In the genomic region with DNA sequence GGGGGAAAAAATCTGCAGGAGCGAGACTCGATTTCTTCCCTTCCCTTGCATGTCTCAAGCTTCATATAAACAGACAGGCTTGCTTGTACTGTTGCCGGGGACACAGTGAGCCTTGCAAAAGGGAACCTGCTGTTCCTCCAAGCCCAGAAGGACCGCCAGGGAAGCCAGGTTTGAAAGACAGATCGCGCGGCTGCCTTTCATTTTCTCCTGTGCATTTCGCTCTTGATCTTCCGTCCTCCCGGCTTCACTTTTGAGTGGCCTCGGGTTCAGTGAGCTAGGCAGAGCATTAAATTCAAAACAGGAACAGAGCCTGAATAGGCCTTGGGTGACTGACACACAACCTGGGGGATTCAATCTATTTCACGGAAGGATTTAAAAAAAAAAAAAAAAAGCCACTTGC, we compare ENCODE assay signal across 9 mouse cellular contexts.
DNase-seq lines count a peak whose midpoint lies in the region; ATAC-seq lines count a peak whose summit lies in the region.
"Had no signal": no experiment of that assay in that cellular context is flagged by ENCODE, and none has a peak within 500 bp of the region (broad histone marks: within the 10 kb centered on the region; RNA-seq: fewer than 3 reads in every experiment).

No protein-coding gene starts in this region.

- 47% methylated on average over 12 of the region's 12 CpGs for WGBS in hindbrain, embryonic 10.5 days
- WGBS in heart, embryonic 12.5 days = 72% methylated on average over 12 of the region's 12 CpGs

- no peaks in the 10 kb centered on the region for H3K9me3 ChIP-seq in hindbrain, embryonic 10.5 days
- no peaks in the 10 kb centered on the region for H3K9me3 ChIP-seq in heart, embryonic 12.5 days (replicated peaks)

- no peak overlapping the region for H3K27ac ChIP-seq in hindbrain, embryonic 10.5 days
- no peak overlapping the region for H3K27ac ChIP-seq in heart, embryonic 12.5 days (ENCODE audit: poor library complexity, severe bottlenecking)

- DNase-seq in embryo, embryonic 10 days (ENCODE audit: low spot score) = peak; percentile 10
- DNase-seq in embryo, embryonic 9.5 days (ENCODE audit: extremely low spot score) = no peak
- DNase-seq in cerebellum, adult 9-10 months = peak; percentile 82
- DNase-seq in hindbrain, embryonic 10.5 days (ENCODE audit: low spot score) = peak; percentile 6
- DNase-seq in left cerebral cortex, postnatal 36 days (ENCODE audit: low spot score in 2 of 2) = peak; percentile 12 to 15
- DNase-seq in heart, adult 9 months (ENCODE audit: low spot score in 2 of 2) = no peak
- no peak for DNase-seq in spleen, postnatal 36 days (ENCODE audit: low spot score in 2 of 2)

- ATAC-seq in heart, embryonic 12.5 days (ENCODE audit: insufficient number of reproducible peaks, low FRiP score) = no peak

- H3K4me1 ChIP-seq in hindbrain, embryonic 10.5 days (replicated peaks) = no peaks in the 10 kb centered on the region
- no peaks in the 10 kb centered on the region for H3K4me1 ChIP-seq in heart, embryonic 12.5 days (replicated peaks)

- intact Hi-C loops in left cerebral cortex, postnatal 36 days (cut with DNase I) = no loop called here

- no peak overlapping the region for H3K4me2 ChIP-seq in heart, embryonic 12.5 days

- no peak overlapping the region for H3K4me3 ChIP-seq in hindbrain, embryonic 10.5 days
- H3K4me3 ChIP-seq in heart, embryonic 12.5 days = no peak overlapping the region
- H3K4me3 ChIP-seq: myocyte had no signal

- H3K9ac ChIP-seq in heart, embryonic 12.5 days = no peak overlapping the region

- H3K27me3 ChIP-seq in hindbrain, embryonic 10.5 days (ENCODE audit: insufficient read depth, poor library complexity, severe bottlenecking) = no peaks in the 10 kb centered on the region
- no peaks in the 10 kb centered on the region for H3K27me3 ChIP-seq in heart, embryonic 12.5 days (replicated peaks)

- H3K36me3 ChIP-seq in hindbrain, embryonic 10.5 days = no peaks in the 10 kb centered on the region
- H3K36me3 ChIP-seq in heart, embryonic 12.5 days = no peaks in the 10 kb centered on the region

Comparison
In these comparisons a context has a peak if more than half of its experiments do, and no peak if none do; other contexts are left out.
1. DNase-seq: peak in embryo, embryonic 10 days (single experiment), cerebellum, adult 9-10 months (single experiment), hindbrain, embryonic 10.5 days (single experiment) and left cerebral cortex, postnatal 36 days (2 of 2); none in embryo, embryonic 9.5 days (single experiment), heart, adult 9 months (0 of 2) and spleen, postnatal 36 days (0 of 2).